Mouse (Mus musculus): ENCODE measurements around the gene Plet1.

DNA sequence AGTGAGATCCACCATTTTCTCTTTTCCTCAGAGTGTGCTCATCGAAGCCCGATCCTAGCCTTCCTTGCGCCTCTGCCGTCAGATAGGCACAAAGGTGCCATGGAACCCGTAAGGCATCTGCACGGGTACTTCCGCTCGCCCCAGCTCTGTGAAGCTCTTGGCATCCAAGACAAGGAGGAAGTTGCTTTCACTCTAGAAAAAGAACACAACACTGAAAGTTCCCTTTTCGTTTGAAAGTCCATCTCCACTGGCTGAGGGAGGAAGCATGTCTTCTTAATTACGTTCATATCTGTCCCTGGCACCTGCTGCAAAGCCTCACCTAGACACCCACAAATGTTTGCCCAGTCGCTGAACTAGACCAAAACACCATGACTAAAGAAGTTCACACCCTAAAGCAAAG lies 39.0 kb downstream of the Plet1 start:
- 0 out of 2 replicates have a peak, but pooled peaks have one; percentile 32 for TF ChIP-seq POLR2A (IDR thresholded peaks at IDR 0.05; ENCODE audit: control insufficient read depth, extremely low read depth, insufficient read depth, low read length, poor library complexity)
- no peak for TF ChIP-seq CTCF (IDR thresholded peaks at IDR 0.05; ENCODE audit: borderline replicate concordance, control insufficient read depth, extremely low read depth, insufficient read depth, low read length, poor library complexity)

Data from thymus, adult 2 months (tissue).